Mouse (Mus musculus) adrenal gland, postnatal 14 days (tissue): ENCODE measurements around the gene A730071L15Rik. TPM values are rescaled to one million over a fixed set of nuclear protein-coding genes. Genes with fewer than 3 reads are reported as not detected.

Experiments used
- total RNA-seq: library from RNA; stranded (reverse); gene quantifications from 2 replicates; pipeline ENCODE4 v1.2.3, GENCODE M21; 2021

The A730071L15Rik gene
- total RNA-seq, 1 experiment from 2014 or later: not detected

Other genes with a start within 250 kb of the A730071L15Rik start
- gene Gck, start 249.9 kb upstream of the A730071L15Rik start, total RNA-seq: 3.8 and 18.3 TPM in 2 replicates
- 71.1 and 77.9 TPM in 2 replicates for gene Ykt6, start 244.3 kb upstream of the A730071L15Rik start, total RNA-seq
- 14.8 and 16.8 TPM in 2 replicates for gene Camk2b, start 133.7 kb upstream of the A730071L15Rik start, total RNA-seq
- gene Nudcd3, start 386 bp downstream of the A730071L15Rik start, total RNA-seq: 46.6 and 49.7 TPM in 2 replicates
- gene Npc1l1, start 30.1 kb downstream of the A730071L15Rik start, total RNA-seq: not detected in 2 replicates
- 50.1 and 50.7 TPM in 2 replicates for gene Ddx56, start 67.7 kb downstream of the A730071L15Rik start, total RNA-seq
- gene Tmed4, start 74.8 kb downstream of the A730071L15Rik start, total RNA-seq: 87.9 and 88.6 TPM in 2 replicates
- gene Ogdh, start 91.6 kb downstream of the A730071L15Rik start, total RNA-seq: 914 and 944 TPM in 2 replicates
- 44.7 and 51.3 TPM in 2 replicates for gene Zmiz2, start 189.0 kb downstream of the A730071L15Rik start, total RNA-seq
- 1,829 and 1,894 TPM in 2 replicates for gene Ppia, start 215.4 kb downstream of the A730071L15Rik start, total RNA-seq
- 84.2 and 99.3 TPM in 2 replicates for gene H2afv, start 244.4 kb downstream of the A730071L15Rik start, total RNA-seq